Mouse (Mus musculus): ENCODE results near the gene Hmga2. TPM values are rescaled to one million over a fixed set of nuclear protein-coding genes. Genes with fewer than 3 reads are reported as not detected.

Gene Hmga2
- polyA plus RNA-seq, 1 experiment from 2014 or later: 48.2 TPM

DNA sequence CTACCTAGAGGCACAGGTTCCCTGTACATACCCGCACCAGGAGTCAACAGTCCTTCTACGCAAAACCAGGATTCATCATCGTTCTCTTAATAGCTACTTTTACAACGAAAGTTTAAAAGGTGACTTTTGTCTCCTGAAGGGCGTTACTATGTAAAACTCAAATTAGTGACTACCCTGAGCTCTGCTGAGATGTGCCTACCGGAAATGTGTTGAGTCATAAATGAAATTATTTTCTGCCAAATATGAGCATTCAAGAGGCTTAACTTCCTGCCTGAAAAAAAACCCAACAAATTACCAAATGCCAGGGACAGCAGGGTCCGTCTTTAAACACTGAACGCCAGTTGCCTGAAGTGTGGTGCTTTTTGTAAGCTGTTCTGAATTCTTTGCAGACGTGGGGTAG, 81.5 kb downstream of the Hmga2 start:
- H3K4me3 ChIP-seq (ENCODE audit: low read depth, low read length): no peak overlapping the region
- H3K4me1 ChIP-seq (replicated peaks; ENCODE audit: control insufficient read depth, insufficient read depth, low read length): peaks cover 31% of the 10 kb centered on the region
- no peak overlapping the region for H3K9ac ChIP-seq (ENCODE audit: low read depth, low read length)
- no peak overlapping the region for H3K27ac ChIP-seq (ENCODE audit: low read depth, low read length)
- no peaks in the 10 kb centered on the region for H3K9me3 ChIP-seq (ENCODE audit: control insufficient read depth, low read length)
- DNase-seq (ENCODE audit: low spot score) (no peak), ATAC-seq (replicated peaks; ENCODE audit: low FRiP score) (no peak)
- H3K27me3 ChIP-seq (replicated peaks; ENCODE audit: control insufficient read depth, insufficient read depth, low read length): no peaks in the 10 kb centered on the region
- no peak overlapping the region for H3K4me2 ChIP-seq
- 82% methylated on average over 9 of the region's 9 CpGs for WGBS
- H3K36me3 ChIP-seq (ENCODE audit: control insufficient read depth, insufficient read depth, low read length): no peaks in the 10 kb centered on the region

DNA sequence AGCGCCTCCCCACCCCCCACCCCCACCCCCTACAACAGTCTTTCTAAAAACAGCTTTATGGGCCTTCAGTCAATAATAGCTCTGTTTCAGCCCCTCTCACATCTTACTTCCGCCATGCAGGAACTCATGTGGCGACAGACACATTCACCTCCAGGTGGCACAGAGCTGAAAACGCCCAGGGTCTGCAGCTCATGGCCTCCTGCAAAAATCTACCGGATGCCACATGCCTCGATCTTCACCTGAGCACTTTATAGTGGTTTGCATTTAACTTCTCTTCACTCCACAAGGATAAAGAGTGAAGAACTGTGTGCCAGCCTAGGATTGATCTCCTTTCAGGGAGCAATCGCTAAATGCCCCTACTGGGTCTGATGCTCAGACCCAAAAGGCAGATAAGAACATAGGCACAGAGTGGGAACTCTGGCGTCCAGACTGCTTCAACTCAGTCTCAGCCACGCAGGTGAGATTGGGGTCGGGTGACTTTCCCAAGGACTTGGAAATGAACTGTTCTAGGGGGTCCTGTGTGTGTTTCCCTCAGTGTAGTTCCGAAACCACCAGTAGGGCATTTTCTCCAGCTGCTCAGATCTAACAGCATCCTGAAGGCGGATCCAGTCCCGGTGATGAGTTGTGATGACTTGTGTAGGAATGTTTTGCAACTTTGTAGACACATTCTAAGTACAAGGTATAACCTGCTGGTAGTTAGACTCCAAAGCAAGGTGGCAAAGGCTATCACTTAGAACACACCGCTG, 84.1 kb downstream of the Hmga2 start:
- WGBS: 55% methylated on average over 14 of the region's 14 CpGs
- no peak for DNase-seq (ENCODE audit: low spot score)
- H3K27ac ChIP-seq (ENCODE audit: low read depth, low read length): peak overlapping the region; percentile 77; the same call in 1 of the 2 replicates

DNA sequence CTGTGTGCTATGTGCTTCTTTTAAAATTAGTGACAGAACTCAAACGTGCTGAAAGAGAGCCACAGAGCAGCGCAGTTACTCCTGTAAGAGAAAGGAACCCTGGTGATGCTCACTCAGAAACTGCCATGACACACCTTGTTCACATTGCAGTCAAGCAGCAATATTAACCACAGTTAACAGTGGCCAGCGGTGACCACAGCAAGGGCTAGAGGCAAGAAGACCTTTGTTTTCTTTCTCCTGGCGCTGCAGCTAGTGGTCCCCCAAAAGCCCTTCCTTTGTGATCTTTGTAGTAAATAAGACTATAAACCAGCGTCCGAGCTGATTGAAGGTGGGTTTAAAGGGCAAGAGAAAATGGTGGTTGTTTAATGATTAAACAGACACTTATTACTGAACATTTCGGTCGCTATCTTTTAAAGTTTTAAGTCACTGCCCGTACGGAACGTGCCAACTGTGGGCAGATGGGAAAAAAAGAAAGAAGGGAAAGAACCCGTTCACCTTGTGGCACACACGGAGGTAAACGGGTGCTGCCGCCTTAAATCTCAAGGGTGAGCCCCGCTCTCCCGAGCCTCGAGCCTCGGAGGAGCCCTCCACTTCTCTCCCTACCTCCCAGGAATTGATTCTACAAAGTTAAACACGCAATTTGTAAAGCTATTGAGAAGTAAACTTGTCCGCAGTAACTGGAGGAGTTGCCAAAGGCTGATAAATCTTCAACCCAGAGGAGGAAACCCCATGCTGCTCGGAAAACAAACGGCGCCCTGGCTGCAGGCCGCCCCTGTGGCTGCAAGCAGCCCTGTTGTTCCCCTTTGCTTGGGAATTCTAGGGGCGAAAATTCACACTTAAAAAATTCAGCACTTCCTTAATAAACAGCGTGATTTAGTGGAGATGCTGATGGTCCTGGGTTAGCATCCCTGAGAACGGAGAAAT, 85.1 kb downstream of the Hmga2 start:
- H3K36me3 ChIP-seq (ENCODE audit: control insufficient read depth, insufficient read depth, low read length): no peaks in the 10 kb centered on the region
- ATAC-seq (replicated peaks; ENCODE audit: low FRiP score): no peak
- DNase-seq (ENCODE audit: low spot score): no peak
- peaks cover 29% of the 10 kb centered on the region for H3K4me1 ChIP-seq (replicated peaks; ENCODE audit: control insufficient read depth, insufficient read depth, low read length)
- peak overlapping the region; percentile 77 for H3K27ac ChIP-seq (ENCODE audit: low read depth, low read length)
- 53% methylated on average over 28 of the region's 28 CpGs for WGBS
- no peaks in the 10 kb centered on the region for H3K9me3 ChIP-seq (ENCODE audit: control insufficient read depth, low read length)
- peak overlapping the region; percentile 41 for H3K4me2 ChIP-seq
- no peaks in the 10 kb centered on the region for H3K27me3 ChIP-seq (replicated peaks; ENCODE audit: control insufficient read depth, insufficient read depth, low read length)
- H3K4me3 ChIP-seq (ENCODE audit: low read depth, low read length): no peak overlapping the region
- H3K9ac ChIP-seq (ENCODE audit: low read depth, low read length): no peak overlapping the region

More for the DNA sequence above, 84.1 kb downstream of the Hmga2 start:
- Histone ChIP-seq H3K36me3 (ENCODE audit: control insufficient read depth, insufficient read depth, low read length) (no peaks in the 10 kb centered on the region), H3K27me3 (replicated peaks; ENCODE audit: control insufficient read depth, insufficient read depth, low read length) (no peaks in the 10 kb centered on the region), H3K4me3 (ENCODE audit: low read depth, low read length) (no peak overlapping the region), H3K4me1 (replicated peaks; ENCODE audit: control insufficient read depth, insufficient read depth, low read length) (peaks cover 27% of the 10 kb centered on the region), H3K9ac (ENCODE audit: low read depth, low read length) (no peak overlapping the region), H3K4me2 (no peak overlapping the region), H3K9me3 (ENCODE audit: control insufficient read depth, low read length) (no peaks in the 10 kb centered on the region)
- ATAC-seq (replicated peaks; ENCODE audit: low FRiP score): peak; percentile 29; the same call in 1 of the 2 replicates

- Histone ChIP-seq H3K9me3 (ENCODE audit: control insufficient read depth, low read length) (no peaks in the 10 kb centered on the region), H3K4me1 (replicated peaks; ENCODE audit: control insufficient read depth, insufficient read depth, low read length) (peaks cover 38% of the 10 kb centered on the region), H3K9ac (ENCODE audit: low read depth, low read length) (no peak overlapping the region), H3K36me3 (ENCODE audit: control insufficient read depth, insufficient read depth, low read length) (no peaks in the 10 kb centered on the region), H3K27me3 (replicated peaks; ENCODE audit: control insufficient read depth, insufficient read depth, low read length) (no peaks in the 10 kb centered on the region), H3K4me2 (no peak overlapping the region), H3K4me3 (ENCODE audit: low read depth, low read length) (no peak overlapping the region), H3K27ac (ENCODE audit: low read depth, low read length) (peak overlapping the region; percentile 39; the same call in 1 of the 2 replicates)
- no peak for DNase-seq (ENCODE audit: low spot score)
- no peak for ATAC-seq (replicated peaks; ENCODE audit: low FRiP score)
- WGBS: 53% methylated on average over 6 of the region's 6 CpGs
Measured at GRCm38 (mm10) chr10:120389707-120390106, 86.6 kb downstream of the Hmga2 start.

DNA sequence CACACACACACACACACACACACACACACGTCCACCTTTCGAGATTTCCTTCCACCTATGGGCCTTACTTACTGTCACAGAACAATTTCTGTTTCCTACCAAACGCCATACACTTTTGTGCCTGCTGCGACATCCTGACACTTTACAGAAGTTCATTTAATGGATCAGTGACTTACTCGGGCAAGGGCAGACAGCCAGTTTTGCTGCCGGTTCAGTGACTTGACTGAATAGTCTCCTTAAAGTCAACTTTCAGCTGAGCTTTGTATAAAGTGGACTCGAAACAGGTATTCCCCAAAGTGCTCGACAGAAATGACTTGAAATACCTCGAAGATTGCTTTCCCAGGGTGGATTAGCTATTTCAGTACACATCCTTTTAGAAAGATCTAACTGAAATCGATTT, 87.3 kb downstream of the Hmga2 start:
- H3K4me2 ChIP-seq: no peak overlapping the region
- H3K27ac ChIP-seq (ENCODE audit: low read depth, low read length): no peak overlapping the region
- no peak overlapping the region for H3K4me3 ChIP-seq (ENCODE audit: low read depth, low read length)
- no peaks in the 10 kb centered on the region for H3K27me3 ChIP-seq (replicated peaks; ENCODE audit: control insufficient read depth, insufficient read depth, low read length)
- ATAC-seq (replicated peaks; ENCODE audit: low FRiP score) (no peak), DNase-seq (ENCODE audit: low spot score) (no peak)
- H3K9ac ChIP-seq (ENCODE audit: low read depth, low read length): no peak overlapping the region
- peaks cover 38% of the 10 kb centered on the region for H3K4me1 ChIP-seq (replicated peaks; ENCODE audit: control insufficient read depth, insufficient read depth, low read length)
- WGBS: 65% methylated on average over 10 of the region's 10 CpGs
- no peaks in the 10 kb centered on the region; the same call in 1 of the 2 replicates for H3K36me3 ChIP-seq (ENCODE audit: control insufficient read depth, insufficient read depth, low read length)
- no peaks in the 10 kb centered on the region for H3K9me3 ChIP-seq (ENCODE audit: control insufficient read depth, low read length)

DNA sequence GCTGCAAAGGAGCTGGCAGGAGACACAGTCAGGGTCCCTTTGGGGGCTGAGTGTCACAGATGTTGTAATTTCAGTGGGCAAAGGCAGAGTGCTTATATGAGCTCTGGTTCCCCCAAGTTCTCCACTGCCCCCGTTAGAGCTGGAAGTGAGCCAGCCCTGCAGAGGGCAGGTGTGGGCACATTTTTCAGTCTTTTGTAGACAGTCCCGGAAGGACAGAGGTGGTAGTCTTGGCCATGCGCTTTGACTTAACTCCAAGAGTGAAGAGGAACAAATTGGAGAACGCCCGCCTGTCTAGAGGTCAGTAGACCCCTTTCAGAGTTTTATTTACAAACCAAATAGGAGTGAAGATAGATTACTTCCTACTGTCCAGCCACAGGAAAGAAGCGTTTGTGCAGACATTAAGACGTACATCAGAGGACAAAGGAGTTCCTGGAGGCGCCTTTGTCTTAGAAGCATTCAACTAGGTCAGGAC, 87.8 kb downstream of the Hmga2 start:
- Histone ChIP-seq H3K4me2 (no peak overlapping the region), H3K36me3 (ENCODE audit: control insufficient read depth, insufficient read depth, low read length) (peaks cover 2% of the 10 kb centered on the region; the same call in 1 of the 2 replicates), H3K4me3 (ENCODE audit: low read depth, low read length) (no peak overlapping the region), H3K4me1 (replicated peaks; ENCODE audit: control insufficient read depth, insufficient read depth, low read length) (peaks cover 38% of the 10 kb centered on the region), H3K27me3 (replicated peaks; ENCODE audit: control insufficient read depth, insufficient read depth, low read length) (no peaks in the 10 kb centered on the region), H3K9me3 (ENCODE audit: control insufficient read depth, low read length) (no peaks in the 10 kb centered on the region), H3K9ac (ENCODE audit: low read depth, low read length) (no peak overlapping the region), H3K27ac (ENCODE audit: low read depth, low read length) (peak overlapping the region; percentile 13; the same call in 1 of the 2 replicates)
- ATAC-seq (replicated peaks; ENCODE audit: low FRiP score) (no peak), DNase-seq (ENCODE audit: low spot score) (no peak)
- 51% methylated on average over 8 of the region's 8 CpGs for WGBS

DNA sequence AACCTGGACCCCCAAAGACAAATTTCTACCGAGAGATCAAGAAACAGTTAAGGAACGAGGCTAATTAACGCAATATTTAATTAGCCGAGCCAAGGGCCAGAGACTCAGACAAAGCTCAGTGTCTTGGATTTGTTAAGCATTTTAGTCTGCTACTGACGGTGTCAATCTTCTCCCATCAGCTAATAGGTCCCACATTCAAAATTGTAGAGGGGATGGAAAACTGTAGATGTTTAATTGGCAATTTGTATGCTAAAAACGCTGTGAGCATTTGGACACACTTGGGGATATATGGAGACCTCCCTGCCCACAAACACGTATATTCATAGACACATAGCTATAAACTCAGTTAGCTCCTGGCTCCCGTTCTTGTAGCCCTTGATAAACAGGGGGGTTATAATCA, 89.2 kb downstream of the Hmga2 start:
- H3K36me3 ChIP-seq (ENCODE audit: control insufficient read depth, insufficient read depth, low read length): peaks cover 3% of the 10 kb centered on the region; the same call in 1 of the 2 replicates
- H3K27ac ChIP-seq (ENCODE audit: low read depth, low read length): no peak overlapping the region
- DNase-seq (ENCODE audit: low spot score): no peak
- no peak overlapping the region for H3K4me2 ChIP-seq
- no peak for ATAC-seq (replicated peaks; ENCODE audit: low FRiP score)
- H3K9me3 ChIP-seq (ENCODE audit: control insufficient read depth, low read length): no peaks in the 10 kb centered on the region
- H3K4me3 ChIP-seq (ENCODE audit: low read depth, low read length): no peak overlapping the region
- no peaks in the 10 kb centered on the region for H3K27me3 ChIP-seq (replicated peaks; ENCODE audit: control insufficient read depth, insufficient read depth, low read length)
- H3K4me1 ChIP-seq (replicated peaks; ENCODE audit: control insufficient read depth, insufficient read depth, low read length): peaks cover 35% of the 10 kb centered on the region
- no peak overlapping the region for H3K9ac ChIP-seq (ENCODE audit: low read depth, low read length)
- WGBS: 82% methylated on average over 8 of the region's 8 CpGs

DNA sequence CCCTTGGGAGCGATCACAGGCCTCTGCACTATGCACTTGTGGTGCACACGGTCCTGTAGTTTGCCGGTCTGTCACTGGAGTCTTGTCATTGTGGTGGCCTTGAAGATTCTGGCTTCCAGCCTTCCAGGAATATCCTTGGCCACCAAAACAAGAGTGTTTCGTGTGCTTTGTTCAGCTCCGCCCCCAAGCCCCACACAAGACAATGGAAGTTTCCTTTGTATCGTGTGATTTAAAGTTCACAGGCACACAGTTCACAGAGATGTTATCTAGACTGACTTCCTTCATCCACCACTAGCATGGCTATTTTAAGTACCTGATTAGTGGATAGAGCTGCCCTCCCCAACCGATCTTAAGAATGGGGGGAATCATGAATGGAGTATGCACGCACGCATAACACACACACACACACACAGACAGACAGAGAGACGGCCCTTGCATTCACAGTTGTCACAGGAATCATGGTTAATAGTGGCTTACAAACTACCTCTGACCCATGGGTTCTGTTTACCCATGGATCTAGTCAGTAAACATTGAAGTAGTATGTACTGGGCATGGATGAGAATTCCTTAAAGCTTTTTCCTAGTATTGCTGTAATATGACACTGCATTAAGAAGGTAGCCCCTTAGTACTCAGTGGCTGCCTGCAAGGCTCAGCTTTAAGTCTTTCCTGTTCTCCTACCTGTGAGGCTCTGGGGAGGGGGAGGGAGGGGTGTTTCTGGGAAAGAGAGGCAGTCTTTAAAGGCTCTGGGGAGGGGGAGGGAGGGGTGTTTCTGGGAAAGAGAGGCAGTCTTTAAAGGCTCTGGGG, 91.3 kb downstream of the Hmga2 start:
- Histone ChIP-seq H3K36me3 (ENCODE audit: control insufficient read depth, insufficient read depth, low read length) (peaks cover 3% of the 10 kb centered on the region; the same call in 1 of the 2 replicates), H3K27ac (ENCODE audit: low read depth, low read length) (0 out of 2 replicates have a peak overlapping the region, but pooled peaks have one; percentile 10), H3K27me3 (replicated peaks; ENCODE audit: control insufficient read depth, insufficient read depth, low read length) (no peaks in the 10 kb centered on the region), H3K9me3 (ENCODE audit: control insufficient read depth, low read length) (no peaks in the 10 kb centered on the region), H3K4me3 (ENCODE audit: low read depth, low read length) (no peak overlapping the region), H3K4me1 (replicated peaks; ENCODE audit: control insufficient read depth, insufficient read depth, low read length) (peaks cover 19% of the 10 kb centered on the region), H3K9ac (ENCODE audit: low read depth, low read length) (no peak overlapping the region), H3K4me2 (no peak overlapping the region)
- WGBS: 55% methylated on average over 10 of the region's 10 CpGs
- ATAC-seq (replicated peaks; ENCODE audit: low FRiP score) (peak; percentile 50), DNase-seq (ENCODE audit: low spot score) (no peak)
